Mouse (Mus musculus): ENCODE results near the gene Ccdc73.

Ccdc73 gene

GRCm38 (mm10) chr2:105026950-105027695 is 159.5 kb downstream of the Ccdc73 start:
- no peak for DNase-seq (ENCODE audit: low read depth, low spot score)

- DNase-seq (ENCODE audit: low read depth, low spot score) = no peak
Observed at GRCm38 (mm10) chr2:105028806-105029205, 161.2 kb downstream of the Ccdc73 start.

- no peak for DNase-seq (ENCODE audit: low read depth, low spot score)
Observed at GRCm38 (mm10) chr2:105030505-105030904, 162.9 kb downstream of the Ccdc73 start.

- no peak for DNase-seq (ENCODE audit: low read depth, low spot score)
Observed at GRCm38 (mm10) chr2:105034084-105034483, 166.5 kb downstream of the Ccdc73 start.

GRCm38 (mm10) chr2:105035985-105036384 is 168.4 kb downstream of the Ccdc73 start:
- DNase-seq (ENCODE audit: low read depth, low spot score) = no peak

GRCm38 (mm10) chr2:105036401-105037070 is 168.9 kb downstream of the Ccdc73 start:
- no peak for DNase-seq (ENCODE audit: low read depth, low spot score)

GRCm38 (mm10) chr2:105037956-105038569 is 170.5 kb downstream of the Ccdc73 start:
- no peak for DNase-seq (ENCODE audit: low read depth, low spot score)

- DNase-seq (ENCODE audit: low read depth, low spot score) = no peak
Observed at GRCm38 (mm10) chr2:105038879-105039278, 171.3 kb downstream of the Ccdc73 start.

GRCm38 (mm10) chr2:105040859-105041258 is 173.3 kb downstream of the Ccdc73 start:
- no peak for DNase-seq (ENCODE audit: low read depth, low spot score)

GRCm38 (mm10) chr2:105043152-105043551 is 175.5 kb downstream of the Ccdc73 start:
- DNase-seq (ENCODE audit: low read depth, low spot score) = no peak

GRCm38 (mm10) chr2:105048301-105048700 is 180.7 kb downstream of the Ccdc73 start:
- DNase-seq (ENCODE audit: low read depth, low spot score) = no peak

GRCm38 (mm10) chr2:105055529-105055928 is 187.9 kb downstream of the Ccdc73 start:
- no peak for DNase-seq (ENCODE audit: low read depth, low spot score)

GRCm38 (mm10) chr2:105058577-105059116 is 191.0 kb downstream of the Ccdc73 start:
- DNase-seq (ENCODE audit: low read depth, low spot score) = no peak

- no peak for DNase-seq (ENCODE audit: low read depth, low spot score)
Observed at GRCm38 (mm10) chr2:105062741-105063372, 195.3 kb downstream of the Ccdc73 start.
